Mouse (Mus musculus): Measurements from ENCODE around the gene Tmed6.

Tmed6 gene

DNA sequence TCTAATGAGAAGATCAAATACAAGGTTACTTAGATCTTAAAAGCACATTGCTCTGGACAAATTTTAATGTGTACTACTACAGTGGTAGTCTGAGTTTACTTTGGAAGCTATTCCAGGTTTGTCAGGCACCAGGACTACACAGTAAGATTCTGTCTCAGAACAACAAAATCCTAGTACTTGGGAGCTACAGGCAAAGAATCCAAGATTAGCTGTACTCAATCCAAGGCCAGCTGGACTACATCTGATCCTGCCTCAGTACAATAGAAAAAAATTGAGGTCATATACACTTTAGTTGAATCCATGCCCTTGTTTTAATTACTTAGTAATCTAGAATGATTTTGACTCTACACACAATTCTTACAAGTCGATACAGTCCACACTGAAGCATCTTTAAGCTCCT is 50.5 kb downstream of the Tmed6 start:
- intact Hi-C loops (cut with DNase I), result no loop called here

- intact Hi-C loops (cut with DNase I), result no loop called here
These were observed 52.8 kb downstream of the Tmed6 start for GRCm38 (mm10) chr8:107012666-107013065.

Small RNA genes lying within 50 kb of the gene (microRNA-seq; reads per million reads assigned to microRNA genes)
- 0.23 to 0.62 reads per million in 2 experiments for gene Mir7075
